Mouse (Mus musculus) ES-Bruce4 (cell line): ENCODE results near the gene Il12rb1.

Experiments used
- CTCF ChIP-seq: IDR thresholded peaks from one replicate; pipeline ENCODE4 v1.8.1; 2011; ENCODE audit warnings: low read depth, low read length
- POLR2A ChIP-seq: IDR thresholded peaks from one replicate; pipeline ENCODE4 v1.8.1; 2011; ENCODE audit warnings: low read length; ENCODE audit not compliant: insufficient read depth

DNA sequence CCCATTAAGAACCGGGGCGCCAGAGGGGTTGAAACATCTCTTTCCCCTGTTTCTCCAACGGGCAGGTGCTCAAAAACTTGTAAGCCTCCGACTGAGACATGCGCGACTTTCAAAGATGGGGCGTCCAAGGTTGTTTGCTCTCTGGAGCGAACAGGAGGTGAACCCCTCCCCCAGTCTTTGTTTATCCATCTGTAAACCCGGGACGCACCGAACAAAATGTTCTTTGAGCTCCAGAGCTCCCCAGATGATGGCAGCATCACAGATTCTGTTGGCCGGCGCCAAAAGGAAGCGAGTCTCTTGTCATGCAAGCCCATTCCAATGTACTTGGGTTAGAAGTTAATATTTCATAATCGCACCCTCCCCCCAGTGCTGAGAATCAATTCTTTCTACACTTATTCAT lies 10.0 kb upstream of the Il12rb1 start:
- TF ChIP-seq CTCF (no peak), POLR2A (no peak)
